Mouse (Mus musculus) liver, embryonic 14.5 days (tissue): Measurements from ENCODE around the gene Med16. TPM values are rescaled to one million over a fixed set of nuclear protein-coding genes. Genes with fewer than 3 reads are reported as not detected.

Experiments used
- ATAC-seq: fragments of 200-750 bp; cut with Nextera tagmentation; 2 replicates; pipeline ENCODE4 v1.8.0; 2017; ENCODE audit warnings: moderate number of reproducible peaks, mild to moderate bottlenecking, moderate library complexity; ENCODE audit not compliant: insufficient read depth
- DNase-seq, 3 experiments: peaks; one replicate each; pipeline ENCODE4 v3.0.0-alpha.2; 2012 to 2013; ENCODE audit warnings: low read depth in 3 of 3, low spot score in 3 of 3
- H3K27ac ChIP-seq: fragments of 300-500 bp; sonication (generic); 2 replicates; pipeline ENCODE4 v1.5.1; 2014; ENCODE audit warnings: moderate library complexity, mild to moderate bottlenecking, control low read depth, inconsistent platforms
- H3K27me3 ChIP-seq: fragments of 300-500 bp; sonication (generic); 2 replicates; pipeline ENCODE4 v1.6.1; 2014; ENCODE audit warnings: mild to moderate bottlenecking, low read length, moderate library complexity; ENCODE audit not compliant: control insufficient read depth, insufficient read depth
- H3K36me3 ChIP-seq: fragments of 300-500 bp; sonication (generic); replicated peaks from 2 replicates; pipeline ENCODE4 v1.6.1; 2014; ENCODE audit warnings: low read depth; ENCODE audit not compliant: control insufficient read depth, insufficient read depth
- H3K4me1 ChIP-seq, 2 experiments: fragments of 200-500 bp in 1 of 2; fragments of 300-500 bp in 1 of 2; sonication (generic) in 1 of 2; replicated peaks; 2 replicates each; pipeline ENCODE4 v1.6.1; 2012 to 2014; ENCODE audit warnings: antibody characterized with exemption in 1 of 2, inconsistent platforms in 1 of 2, low read length in 1 of 2; ENCODE audit not compliant: control insufficient read depth in 2 of 2, insufficient read depth in 2 of 2
- H3K4me2 ChIP-seq: fragments of 300-500 bp; sonication (generic); 2 replicates; pipeline ENCODE4 v1.6.1; 2014; ENCODE audit warnings: low read depth, mild to moderate bottlenecking, control low read depth, moderate library complexity
- H3K4me3 ChIP-seq, 2 experiments: fragments of 200-500 bp in 1 of 2; fragments of 300-500 bp in 1 of 2; sonication (generic) in 1 of 2; 2 replicates each; pipeline ENCODE4 v1.5.1; 2012 to 2014; ENCODE audit warnings: low read depth in 2 of 2, low read length in 2 of 2, mild to moderate bottlenecking in 2 of 2, control low read depth in 1 of 2, inconsistent platforms in 1 of 2, moderate library complexity in 1 of 2; ENCODE audit not compliant: insufficient read depth in 1 of 2
- H3K9ac ChIP-seq: fragments of 300-500 bp; sonication (generic); replicated peaks from 2 replicates; pipeline ENCODE4 v1.6.1; 2014; ENCODE audit warnings: mild to moderate bottlenecking, control low read depth, moderate library complexity
- H3K9me3 ChIP-seq: fragments of 300-500 bp; sonication (generic); 2 replicates; pipeline ENCODE4 v1.6.1; 2016; ENCODE audit warnings: low read length, mixed read lengths; ENCODE audit not compliant: control insufficient read depth
- CTCF ChIP-seq: IDR thresholded peaks from 2 replicates; pipeline ENCODE4 v1.5.1; 2016; ENCODE audit warnings: antibody characterized with exemption, low read depth, control low read depth
- EP300 ChIP-seq: IDR thresholded peaks from 2 replicates; pipeline ENCODE4 v1.6.1; 2016; ENCODE audit warnings: antibody characterized with exemption, low read depth
- WGBS: fragments of 180-500 bp; shearing (Covaris S2); extraction: QIAGEN DNeasy Blood & Tissue Kit; methylation state at CpG from one replicate; pipeline ENCODE4 v1.1.7; 2014; ENCODE audit not compliant: insufficient replicate concordance; 5-methylcytosine and 5-hydroxymethylcytosine counted together
- polyA plus RNA-seq, 2 experiments: library from polyadenylated mRNA; depleted of rRNA in 1 of 2; stranded (reverse) in 1 of 2; unstranded in 1 of 2; fragments of >200 nt; fragmentation: Nextera tagmentation in 1 of 2; extraction: Ambion mirVana in 1 of 2; gene quantifications; 2 replicates each; pipeline versions ENCODE4 v1.2.1 to v1.2.3; 2012 to 2014

Med16 gene
- polyA plus RNA-seq, 2 experiments: 10.0 to 13.3 TPM

DNA sequence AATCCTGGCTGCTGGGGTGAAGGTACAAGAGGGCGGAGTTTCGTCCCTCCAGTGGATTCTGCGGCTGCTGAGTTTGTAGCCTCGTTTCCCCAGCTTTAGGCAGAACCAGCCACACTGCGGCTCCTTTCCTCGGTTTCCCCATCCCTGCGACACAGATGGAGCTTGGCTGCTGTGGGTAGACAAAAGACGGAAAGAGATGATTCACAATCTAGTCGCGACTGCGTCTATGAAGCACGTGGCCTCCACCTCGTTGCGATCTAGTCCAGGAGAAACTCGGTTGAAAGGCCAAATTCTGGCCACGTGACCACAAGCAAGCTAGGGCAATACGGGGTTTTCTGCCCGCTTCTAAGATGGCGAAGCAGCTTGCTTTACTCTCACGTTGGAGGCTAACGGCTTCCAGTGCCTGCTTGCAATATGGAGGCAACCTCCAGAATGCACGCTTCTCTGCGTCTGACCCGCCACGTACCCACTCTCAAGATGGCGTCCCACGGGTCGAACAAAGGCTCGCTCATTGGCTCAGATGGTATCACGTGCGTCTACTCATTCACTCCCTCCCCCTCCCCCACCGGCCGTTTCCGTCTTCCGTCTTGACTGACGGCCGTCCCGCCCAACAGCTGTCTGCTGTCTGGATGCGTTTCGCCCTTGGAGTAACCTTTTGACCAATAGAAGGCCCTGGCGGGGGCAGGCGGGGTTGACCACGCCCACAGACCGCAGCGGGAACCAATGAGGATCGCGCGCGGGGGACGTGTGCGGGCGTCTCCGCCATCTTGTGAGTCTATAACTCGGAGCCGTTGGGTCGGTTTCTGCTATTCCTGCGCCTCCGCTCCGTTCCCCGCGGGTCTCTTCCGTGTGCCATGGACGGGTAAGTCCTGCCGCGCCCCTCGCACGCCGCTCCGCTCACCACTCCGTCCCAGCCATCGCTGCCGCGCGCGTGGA, 54.6 kb downstream of the Med16 start, which contains the start of gene Ptbp1:
Gene Ptbp1 (plus strand): TSS at position 568 of the 936 bp plus-strand sequence.
- ATAC-seq (peak; percentile 89), DNase-seq (peak; percentile 100)
- TF ChIP-seq CTCF: 0 out of 2 replicates have a peak, but pooled peaks have one; percentile 13
- TF ChIP-seq EP300: peak; percentile 1; the same call in 1 of the 2 replicates
- peaks cover 28 to 52% of the 10 kb centered on the region in 2 experiments for H3K4me1 ChIP-seq
- H3K9me3 ChIP-seq: no peaks in the 10 kb centered on the region
- H3K27ac ChIP-seq: peak within 1 kb of the TSS; percentile 94
- H3K27me3 ChIP-seq: no peaks in the 10 kb centered on the region
- peak within 1 kb of the TSS; percentile 80 to 85 for H3K4me3 ChIP-seq
- under 1% methylated on average over 75 of the region's 75 CpGs for WGBS
- H3K4me2 ChIP-seq: peak within 1 kb of the TSS; percentile 87
- H3K36me3 ChIP-seq: peaks cover 26% of the 10 kb centered on the region
- peak within 1 kb of the TSS; percentile 83 for H3K9ac ChIP-seq

DNA sequence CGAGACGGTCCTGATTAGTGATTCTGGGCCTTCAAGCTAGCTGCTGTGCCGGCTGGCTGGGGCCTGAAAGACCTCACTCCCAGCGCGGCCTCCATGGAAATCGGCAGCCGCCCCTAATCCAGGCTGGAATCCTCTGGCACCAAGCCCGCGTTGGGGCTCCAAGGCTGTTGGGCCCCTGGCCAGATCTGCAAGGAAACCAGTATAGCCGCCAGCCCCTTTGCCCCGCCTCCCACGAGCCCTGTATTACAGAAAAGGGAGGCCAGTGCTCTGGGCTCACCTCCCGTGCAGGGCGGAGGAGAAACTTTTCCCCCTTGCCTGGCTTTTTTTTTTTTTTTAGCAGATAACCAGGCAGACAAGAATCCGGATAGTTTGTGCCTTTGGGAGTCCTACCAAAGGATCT, 55.3 kb downstream of the Med16 start:
- no peaks in the 10 kb centered on the region for H3K9me3 ChIP-seq
- peak overlapping the region; percentile 70 for H3K27ac ChIP-seq
- H3K9ac ChIP-seq: peak overlapping the region; percentile 59
- H3K27me3 ChIP-seq: no peaks in the 10 kb centered on the region
- DNase-seq (peak; percentile 45 to 54 (median 49)), ATAC-seq (no peak)
- WGBS: under 1% methylated on average over 15 of the region's 15 CpGs
- H3K4me2 ChIP-seq: peak overlapping the region; percentile 72
- peaks cover 28 to 52% of the 10 kb centered on the region in 2 experiments for H3K4me1 ChIP-seq
- H3K4me3 ChIP-seq: peak overlapping the region; percentile 80 to 85
- peaks cover 19% of the 10 kb centered on the region for H3K36me3 ChIP-seq
- TF ChIP-seq CTCF (no peak), EP300 (no peak; the same call in 1 of the 2 replicates)

DNA sequence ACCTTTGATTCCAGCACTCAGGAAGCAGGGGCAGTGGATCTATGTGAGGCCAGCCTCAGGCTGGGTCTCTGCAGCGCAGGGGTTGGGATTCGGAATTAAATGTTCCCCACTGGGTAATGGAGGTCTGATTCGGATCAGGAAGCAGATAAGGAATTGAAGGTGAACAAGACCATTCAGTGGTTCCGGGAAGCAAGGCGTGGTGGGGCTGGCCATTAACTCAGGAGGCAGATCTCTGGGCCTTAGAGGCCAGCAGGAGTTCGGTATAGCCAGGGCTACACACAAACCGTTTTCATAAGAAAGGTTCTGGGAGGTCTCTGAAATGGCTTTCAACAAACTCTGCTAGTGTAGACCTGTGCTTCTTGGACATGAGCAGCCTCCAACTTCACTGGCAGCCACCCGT, 55.9 kb downstream of the Med16 start:
- peak overlapping the region; percentile 59 for H3K9ac ChIP-seq
- H3K4me2 ChIP-seq: peak overlapping the region; percentile 72
- no peak for ATAC-seq
- WGBS: 23% methylated on average over 8 of the region's 8 CpGs
- H3K4me3 ChIP-seq: peak overlapping the region; percentile 80 to 85
- peaks cover 13% of the 10 kb centered on the region for H3K36me3 ChIP-seq
- no peak for TF ChIP-seq EP300
- no peak for TF ChIP-seq CTCF
- peaks cover 28 to 48% of the 10 kb centered on the region in 2 experiments for H3K4me1 ChIP-seq
- H3K27me3 ChIP-seq: no peaks in the 10 kb centered on the region
- no peaks in the 10 kb centered on the region for H3K9me3 ChIP-seq
- no peak for DNase-seq
- peak overlapping the region; percentile 70 for H3K27ac ChIP-seq

DNA sequence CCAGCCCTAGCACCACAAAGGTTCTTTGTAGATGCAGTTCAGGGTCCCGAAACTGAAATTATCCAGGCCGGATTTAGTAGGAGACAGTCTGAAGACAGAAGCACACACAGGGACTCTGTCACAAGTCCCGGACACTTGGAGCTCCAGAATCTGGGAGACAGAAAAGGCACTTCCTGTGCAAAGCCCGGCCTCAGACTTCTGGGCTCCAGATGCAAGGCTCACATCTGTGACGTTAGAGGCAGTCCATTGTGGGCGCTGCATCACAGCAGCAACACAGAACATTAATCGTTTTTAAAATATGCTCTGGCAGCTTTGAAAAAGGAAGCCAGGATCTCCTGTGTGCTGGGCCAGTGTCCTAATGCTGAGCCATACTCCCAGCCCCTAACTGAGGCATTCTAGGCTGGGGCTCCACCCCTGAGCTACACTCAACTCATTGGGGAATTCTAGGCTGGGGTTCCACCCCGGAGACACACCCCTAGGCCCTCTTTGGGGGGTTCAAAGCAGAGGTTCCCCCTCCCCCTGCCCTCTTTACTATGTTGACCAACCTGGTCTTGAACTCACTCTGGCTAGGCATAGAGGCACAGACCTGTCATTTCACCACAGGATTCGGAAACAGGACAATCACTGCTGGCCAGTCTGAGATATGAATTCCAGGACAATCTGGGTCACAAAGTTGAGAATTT, 56.5 kb downstream of the Med16 start:
- no peak for TF ChIP-seq CTCF
- TF ChIP-seq EP300: no peak
- H3K27me3 ChIP-seq: no peaks in the 10 kb centered on the region
- H3K9me3 ChIP-seq: no peaks in the 10 kb centered on the region
- H3K9ac ChIP-seq: peak overlapping the region; percentile 24
- WGBS: 44% methylated on average over 9 of the region's 9 CpGs
- H3K4me1 ChIP-seq: peaks cover 27 to 42% of the 10 kb centered on the region in 2 experiments
- peaks cover 9% of the 10 kb centered on the region for H3K36me3 ChIP-seq
- H3K4me3 ChIP-seq: peak overlapping the region in 1 of 2 experiments; percentile 85; a peak in 1 of 4 replicates
- peak overlapping the region; percentile 72 for H3K4me2 ChIP-seq
- ATAC-seq (no peak), DNase-seq (no peak)
- H3K27ac ChIP-seq: peak overlapping the region; percentile 33

DNA sequence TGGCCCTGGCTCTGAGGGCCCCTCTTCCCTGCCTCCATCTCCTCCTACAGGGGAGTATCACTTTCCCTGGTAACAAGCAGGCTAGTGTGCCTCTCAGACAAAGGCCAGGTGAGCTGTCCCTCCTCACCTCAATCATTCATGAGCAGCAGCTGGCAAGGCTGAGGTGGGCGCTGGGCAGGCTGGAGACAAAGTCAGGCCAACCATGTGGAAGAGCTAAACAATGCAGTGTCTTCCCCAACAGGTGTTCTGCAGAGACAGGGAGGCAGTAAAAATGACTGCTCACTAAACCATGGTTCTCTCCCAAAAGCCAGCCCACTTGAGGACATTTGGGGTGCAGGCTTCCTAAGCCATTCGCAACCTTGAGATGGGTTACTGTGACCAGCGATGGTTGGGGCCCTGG, 57.1 kb downstream of the Med16 start:
- DNase-seq (no peak), ATAC-seq (no peak)
- Histone ChIP-seq H3K36me3 (peaks cover 4% of the 10 kb centered on the region), H3K4me2 (peak overlapping the region; percentile 72; the same call in 1 of the 2 replicates), H3K9me3 (no peaks in the 10 kb centered on the region), H3K9ac (no peak overlapping the region; the same call in 1 of the 2 replicates), H3K27ac (peak overlapping the region; percentile 33), H3K4me3 (no peak overlapping the region), H3K27me3 (no peaks in the 10 kb centered on the region), H3K4me1 (peaks cover 24 to 36% of the 10 kb centered on the region in 2 experiments)
- 55% methylated on average over 3 of the region's 3 CpGs for WGBS
- TF ChIP-seq EP300 (no peak), CTCF (no peak)
